Mouse (Mus musculus): ENCODE measurements around the gene BC005561. TPM values are rescaled to one million over a fixed set of nuclear protein-coding genes. Genes with fewer than 3 reads are reported as not detected.
A peak's percentile ranks its signal among the peaks of the same experiment; 100 is the strongest.
"Not testable (repeated sequence)": the region's sequence is repeated elsewhere in the genome, so short reads cannot be mapped to it uniquely, and the experiment has no call there.

The BC005561 gene
- total and polyA plus RNA-seq, 3 experiments, result 2.1 to 31.8 (median 15.2) TPM

DNA sequence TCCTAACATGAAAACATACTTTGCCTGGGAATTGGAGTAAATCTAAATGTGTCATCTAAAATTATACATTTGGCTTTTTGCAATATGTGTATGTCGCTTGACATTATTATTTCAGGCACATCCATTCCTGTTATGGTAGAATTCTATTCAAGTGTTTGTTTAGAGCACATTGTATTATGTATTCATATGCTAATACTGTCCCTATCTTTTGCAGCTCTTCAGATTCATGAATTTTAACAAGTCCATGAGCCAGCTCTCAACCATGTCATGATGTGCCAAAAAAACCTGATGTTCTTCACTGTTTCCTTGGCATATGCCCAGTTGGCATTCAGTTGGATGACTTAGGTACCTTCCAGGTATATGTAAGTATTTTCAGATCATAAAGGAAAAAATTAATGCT, 30.5 kb downstream of the BC005561 start:
- Histone ChIP-seq H3K9me3 (replicated peaks) (no peaks in the 10 kb centered on the region), H3K4me3 (ENCODE audit: low read depth, low read length) (no peak overlapping the region), H3K36me3 (replicated peaks) (peaks cover 54% of the 10 kb centered on the region), H3K4me1 (ENCODE audit: insufficient read depth, low read depth, low read length) (no peaks in the 10 kb centered on the region), H3K27me3 (ENCODE audit: insufficient read depth, low read length) (no peaks in the 10 kb centered on the region)
- TF ChIP-seq GATA2 (IDR thresholded peaks at IDR 0.05; ENCODE audit: borderline replicate concordance, low read depth, low read length), result no peak
- no peak for TF ChIP-seq TAL1 (conservative IDR thresholded peaks at IDR 0.05; ENCODE audit: low read depth, low read length)
- no peak for TF ChIP-seq POLR2AphosphoS5 (IDR thresholded peaks at IDR 0.05; ENCODE audit: insufficient replicate concordance, low read depth, low read length)
- TF ChIP-seq GATA1 (IDR thresholded peaks at IDR 0.05; ENCODE audit: borderline replicate concordance, low read length), result no peak
- TF ChIP-seq CTCF (IDR thresholded peaks at IDR 0.05; ENCODE audit: low read depth, low read length), result no peak
- no peak for DNase-seq (ENCODE audit: low spot score)
- ATAC-seq (ENCODE audit: extremely low read depth, insufficient number of reproducible peaks, low FRiP score, poor library complexity, severe bottlenecking), result no peak

DNA sequence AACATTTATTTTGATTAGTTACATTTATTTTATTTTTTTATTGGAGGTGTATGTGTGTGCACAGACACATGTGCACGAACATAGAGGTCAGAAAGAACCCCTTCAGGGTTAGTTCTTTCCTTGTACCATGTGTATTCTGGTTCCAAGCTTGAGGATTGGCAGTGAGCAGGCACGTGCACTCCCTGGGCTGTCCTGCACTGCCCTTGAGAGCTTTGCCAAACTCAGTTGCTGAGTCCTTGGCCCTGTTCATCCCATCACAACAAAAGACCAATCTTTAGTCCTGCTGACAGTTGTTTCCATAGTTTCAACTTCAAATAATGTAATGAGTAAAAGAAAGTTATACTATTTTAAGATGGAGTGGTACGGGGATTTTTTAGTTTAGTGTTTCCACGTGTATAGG, 31.2 kb downstream of the BC005561 start:
- Histone ChIP-seq H3K9me3 (replicated peaks) (no peaks in the 10 kb centered on the region), H3K36me3 (replicated peaks) (peaks cover 54% of the 10 kb centered on the region), H3K4me3 (ENCODE audit: low read depth, low read length) (no peak overlapping the region), H3K27me3 (ENCODE audit: insufficient read depth, low read length) (no peaks in the 10 kb centered on the region), H3K4me1 (ENCODE audit: insufficient read depth, low read depth, low read length) (no peaks in the 10 kb centered on the region)
- ATAC-seq (ENCODE audit: extremely low read depth, insufficient number of reproducible peaks, low FRiP score, poor library complexity, severe bottlenecking) (no peak), DNase-seq (ENCODE audit: low spot score) (no peak)
- no peak for TF ChIP-seq TAL1 (conservative IDR thresholded peaks at IDR 0.05; ENCODE audit: low read depth, low read length)
- no peak for TF ChIP-seq GATA2 (IDR thresholded peaks at IDR 0.05; ENCODE audit: borderline replicate concordance, low read depth, low read length)
- TF ChIP-seq POLR2AphosphoS5 (IDR thresholded peaks at IDR 0.05; ENCODE audit: insufficient replicate concordance, low read depth, low read length), result no peak
- no peak for TF ChIP-seq GATA1 (IDR thresholded peaks at IDR 0.05; ENCODE audit: borderline replicate concordance, low read length)
- no peak for TF ChIP-seq CTCF (IDR thresholded peaks at IDR 0.05; ENCODE audit: low read depth, low read length)

DNA sequence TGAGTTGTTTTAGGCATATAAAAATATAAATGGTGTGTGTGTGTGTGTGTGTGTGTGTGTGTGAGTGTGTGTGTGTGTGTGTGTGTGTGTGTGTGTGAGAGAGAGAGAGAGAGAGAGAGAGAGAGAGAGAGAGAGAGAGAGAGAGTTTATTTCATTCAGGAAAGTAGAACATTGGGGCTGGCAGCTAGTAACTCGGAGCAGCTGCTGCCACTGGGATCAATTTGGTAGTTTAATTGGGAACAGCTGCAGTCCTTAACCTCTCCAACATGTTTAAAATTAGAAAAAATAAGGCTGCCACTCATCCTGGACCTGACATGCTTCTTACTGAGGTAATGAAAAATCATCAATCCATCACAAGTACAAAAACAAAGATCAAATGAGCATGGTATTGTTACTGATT, 59.9 kb downstream of the BC005561 start:
- not testable (repeated sequence) for H3K27me3 ChIP-seq (ENCODE audit: insufficient read depth, low read length); H3K9me3 ChIP-seq (replicated peaks); DNase-seq (ENCODE audit: low spot score); H3K36me3 ChIP-seq (replicated peaks); ATAC-seq (ENCODE audit: extremely low read depth, insufficient number of reproducible peaks, low FRiP score, poor library complexity, severe bottlenecking); H3K4me1 ChIP-seq (ENCODE audit: insufficient read depth, low read depth, low read length); H3K4me3 ChIP-seq (ENCODE audit: low read depth, low read length)

DNA sequence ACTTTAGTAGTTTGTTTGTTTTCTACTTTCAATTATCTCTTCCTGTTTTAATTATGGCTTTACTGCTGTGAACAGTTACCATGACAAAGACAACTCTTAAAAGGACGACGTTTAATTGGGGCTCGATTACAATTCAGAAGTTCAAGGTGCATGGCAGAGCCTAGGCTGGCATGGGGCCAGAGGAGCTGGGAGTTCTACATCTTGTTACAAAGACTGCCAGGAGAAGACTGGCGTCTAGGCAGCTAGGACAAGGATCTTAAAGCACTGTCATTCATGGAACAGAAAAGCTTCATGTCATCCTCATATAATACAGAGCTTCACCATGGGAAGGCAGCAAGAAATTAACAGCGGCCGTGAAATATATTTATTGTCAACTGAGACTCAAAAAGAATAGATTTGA, 62.6 kb downstream of the BC005561 start:
- no peak for TF ChIP-seq GATA1 (IDR thresholded peaks at IDR 0.05; ENCODE audit: borderline replicate concordance, low read length)
- no peak for TF ChIP-seq CTCF (IDR thresholded peaks at IDR 0.05; ENCODE audit: low read depth, low read length)
- TF ChIP-seq TAL1 (conservative IDR thresholded peaks at IDR 0.05; ENCODE audit: low read depth, low read length), result no peak
- TF ChIP-seq POLR2AphosphoS5 (IDR thresholded peaks at IDR 0.05; ENCODE audit: insufficient replicate concordance, low read depth, low read length), result no peak
- TF ChIP-seq GATA2 (IDR thresholded peaks at IDR 0.05; ENCODE audit: borderline replicate concordance, low read depth, low read length), result no peak
- no peak for DNase-seq (ENCODE audit: low spot score)
- peaks cover 5% of the 10 kb centered on the region; the same call in 1 of the 2 replicates for H3K4me1 ChIP-seq (ENCODE audit: insufficient read depth, low read depth, low read length)
- H3K27me3 ChIP-seq (ENCODE audit: insufficient read depth, low read length), result no peaks in the 10 kb centered on the region
- ATAC-seq (ENCODE audit: extremely low read depth, insufficient number of reproducible peaks, low FRiP score, poor library complexity, severe bottlenecking), result no peak
- peaks cover 11% of the 10 kb centered on the region for H3K36me3 ChIP-seq (replicated peaks)
- peak overlapping the region; percentile 76; the same call in 1 of the 2 replicates for H3K4me3 ChIP-seq (ENCODE audit: low read depth, low read length)
- peaks cover 10% of the 10 kb centered on the region for H3K9me3 ChIP-seq (replicated peaks)

DNA sequence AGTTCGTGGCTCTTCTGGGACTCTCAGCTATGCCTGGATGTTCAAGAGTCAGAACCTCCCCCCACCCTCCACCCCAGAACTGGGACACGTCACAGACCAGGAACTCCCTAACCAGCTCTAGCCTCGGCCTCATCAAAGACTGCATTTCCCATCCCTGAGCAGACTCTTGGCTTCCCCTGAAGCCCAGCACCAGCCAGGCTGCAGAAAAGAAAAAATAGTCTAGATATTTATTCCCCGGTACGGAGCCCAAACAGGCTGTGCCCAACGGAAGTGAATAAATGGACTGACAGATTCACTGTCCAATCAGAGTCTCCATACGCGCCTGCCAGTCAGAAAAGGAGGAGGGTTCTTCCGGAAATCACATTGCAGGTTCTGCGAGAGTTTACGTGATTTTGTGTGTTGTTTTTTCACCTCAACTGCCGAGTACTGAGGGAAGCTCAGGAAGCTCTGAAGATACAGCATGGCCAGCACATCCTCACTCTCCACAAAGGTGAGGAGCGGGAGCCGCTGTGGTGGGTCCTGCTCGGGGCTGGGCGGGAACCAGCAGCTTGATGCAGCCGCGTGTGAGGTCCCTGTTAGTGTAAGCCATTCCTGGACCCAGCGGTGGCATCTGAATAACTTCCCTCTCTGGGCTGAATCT, 63.2 kb downstream of the BC005561 start:
- not testable (repeated sequence) for H3K4me1 ChIP-seq (ENCODE audit: insufficient read depth, low read depth, low read length); H3K27me3 ChIP-seq (ENCODE audit: insufficient read depth, low read length)
- peak overlapping the region; percentile 76 for H3K4me3 ChIP-seq (ENCODE audit: low read depth, low read length)
- ATAC-seq (ENCODE audit: extremely low read depth, insufficient number of reproducible peaks, low FRiP score, poor library complexity, severe bottlenecking) (peak; percentile 99), DNase-seq (ENCODE audit: low spot score) (peak; percentile 8)
- H3K9me3 ChIP-seq (replicated peaks), result peaks cover 10% of the 10 kb centered on the region
- H3K36me3 ChIP-seq (replicated peaks), result peaks cover 11% of the 10 kb centered on the region

Other genes with a start within 250 kb of the BC005561 start
- gene Ibsp, start 209.2 kb upstream of the BC005561 start, total RNA-seq (2014; fragmentation: Nextera tagmentation), result not detected in 2 replicates
- gene Ibsp, start 209.2 kb upstream of the BC005561 start, total RNA-seq (2017), result 0.16 TPM in 1 of 2 replicates, not detected in the other
- not detected in 2 replicates for gene Ibsp, start 209.2 kb upstream of the BC005561 start, polyA plus RNA-seq (2012)
- gene Mepe, start 183.0 kb upstream of the BC005561 start, total RNA-seq (2014; fragmentation: Nextera tagmentation), result not detected in 2 replicates
- gene Mepe, start 183.0 kb upstream of the BC005561 start, total RNA-seq (2017), result 0.06 TPM in 1 of 2 replicates, not detected in the other
- not detected in 2 replicates for gene Mepe, start 183.0 kb upstream of the BC005561 start, polyA plus RNA-seq (2012)
- not detected in 2 replicates for gene Spp1, start 73.2 kb upstream of the BC005561 start, total RNA-seq (2014; fragmentation: Nextera tagmentation)
- not detected in 2 replicates for gene Spp1, start 73.2 kb upstream of the BC005561 start, total RNA-seq (2017)
- not detected in 2 replicates for gene Spp1, start 73.2 kb upstream of the BC005561 start, polyA plus RNA-seq (2012)
- gene Pkd2, start 48.9 kb upstream of the BC005561 start, total RNA-seq (2014; fragmentation: Nextera tagmentation), result not detected in 2 replicates
- 0.12 and 0.27 TPM in 2 replicates for gene Pkd2, start 48.9 kb upstream of the BC005561 start, total RNA-seq (2017)
- not detected in 2 replicates for gene Pkd2, start 48.9 kb upstream of the BC005561 start, polyA plus RNA-seq (2012)

Data from G1E (cell line).